Mouse (Mus musculus): ENCODE measurements around the gene Sh3bp5. TPM values are rescaled to one million over a fixed set of nuclear protein-coding genes. Genes with fewer than 3 reads are reported as not detected.

Sh3bp5 gene
- polyA plus RNA-seq, 1 experiment from 2014 or later = 58.1 TPM

DNA sequence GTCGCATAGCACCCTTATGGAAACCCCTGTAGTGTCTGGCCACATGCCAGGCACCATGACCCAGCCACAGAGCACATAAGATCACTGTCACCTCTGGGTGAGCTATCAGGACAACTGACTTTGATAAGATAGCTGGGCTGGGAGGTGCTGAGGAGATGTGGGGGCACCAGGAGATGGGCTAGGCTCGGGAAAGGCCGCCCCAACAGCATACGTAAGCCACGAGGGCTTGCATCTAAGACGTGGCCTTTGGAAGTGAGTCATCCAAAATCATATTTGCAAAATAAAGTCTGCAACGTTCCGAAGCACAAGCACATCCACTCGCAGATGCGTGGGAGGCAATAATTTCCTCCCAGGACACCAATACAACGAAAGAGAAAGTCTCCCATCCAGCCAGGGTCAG is 35.0 kb downstream of the Sh3bp5 start:
- H3K4me3 ChIP-seq (ENCODE audit: low read depth, low read length) = no peak overlapping the region
- WGBS = 85% methylated on average over 11 of the region's 11 CpGs
- ATAC-seq (ENCODE audit: low read depth) = no peak
- no peaks in the 10 kb centered on the region for H3K9me3 ChIP-seq (ENCODE audit: control insufficient read depth, low read length)
- 0 out of 2 replicates have a peak, but pooled peaks cover 4% of the 10 kb centered on the region for H3K4me1 ChIP-seq (ENCODE audit: control insufficient read depth, insufficient read depth, low read length)
- H3K27ac ChIP-seq (ENCODE audit: low read depth, low read length) = no peak overlapping the region
- H3K4me2 ChIP-seq (ENCODE audit: low read depth, low read length) = no peak overlapping the region
- no peaks in the 10 kb centered on the region for H3K27me3 ChIP-seq (ENCODE audit: control insufficient read depth, insufficient read depth, low read length)
- H3K36me3 ChIP-seq (ENCODE audit: control insufficient read depth, insufficient read depth, low read length) = no peaks in the 10 kb centered on the region
- no peak overlapping the region for H3K9ac ChIP-seq (replicated peaks; ENCODE audit: low read depth, low read length)

DNA sequence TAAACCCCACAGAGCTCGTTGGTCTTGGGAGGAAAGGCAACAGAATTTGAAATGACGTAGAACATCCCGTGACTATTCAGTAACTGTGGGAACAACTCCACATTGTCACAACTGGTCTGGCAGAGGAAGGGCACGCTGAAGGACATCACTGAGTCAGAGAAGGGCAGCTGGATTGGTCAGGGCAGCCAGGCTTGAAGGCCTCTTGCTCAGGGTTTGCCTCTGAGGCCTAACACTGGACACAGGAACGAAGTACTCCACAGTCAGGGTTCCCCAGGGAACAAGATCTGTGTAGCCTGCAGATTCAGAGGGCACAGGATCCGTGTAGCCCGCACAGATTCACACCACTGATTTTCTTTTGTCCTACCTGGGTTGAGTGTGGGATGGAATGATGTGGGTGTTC is 35.6 kb downstream of the Sh3bp5 start:
- Histone ChIP-seq H3K9ac (replicated peaks; ENCODE audit: low read depth, low read length) (no peak overlapping the region), H3K36me3 (ENCODE audit: control insufficient read depth, insufficient read depth, low read length) (no peaks in the 10 kb centered on the region), H3K4me1 (ENCODE audit: control insufficient read depth, insufficient read depth, low read length) (0 out of 2 replicates have a peak, but pooled peaks cover 4% of the 10 kb centered on the region), H3K27me3 (ENCODE audit: control insufficient read depth, insufficient read depth, low read length) (no peaks in the 10 kb centered on the region), H3K4me3 (ENCODE audit: low read depth, low read length) (no peak overlapping the region), H3K4me2 (ENCODE audit: low read depth, low read length) (no peak overlapping the region), H3K9me3 (ENCODE audit: control insufficient read depth, low read length) (no peaks in the 10 kb centered on the region), H3K27ac (ENCODE audit: low read depth, low read length) (no peak overlapping the region)
- ATAC-seq (ENCODE audit: low read depth) = no peak
- 83% methylated on average over 7 of the region's 7 CpGs for WGBS

DNA sequence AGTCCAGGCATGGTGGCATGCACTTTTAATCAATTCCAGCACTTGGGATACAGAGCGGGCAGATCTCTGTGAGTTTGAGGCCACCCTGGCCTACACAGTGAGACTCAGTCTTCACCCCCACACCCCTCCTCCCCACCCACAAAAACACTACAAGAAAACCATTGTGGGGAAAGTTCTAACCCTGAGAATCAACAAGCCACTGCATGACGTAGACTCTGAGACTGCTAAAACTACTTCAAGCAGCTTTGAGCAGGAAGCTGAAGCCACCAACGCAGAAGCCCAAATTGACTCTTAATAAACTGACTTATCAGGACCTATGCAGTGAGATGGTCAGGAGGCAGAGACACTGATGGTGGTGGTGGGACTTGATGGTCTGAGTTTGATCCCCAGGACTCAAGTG is 36.6 kb downstream of the Sh3bp5 start:
- Histone ChIP-seq H3K9ac (replicated peaks; ENCODE audit: low read depth, low read length) (no peak overlapping the region), H3K27me3 (ENCODE audit: control insufficient read depth, insufficient read depth, low read length) (no peaks in the 10 kb centered on the region), H3K36me3 (ENCODE audit: control insufficient read depth, insufficient read depth, low read length) (no peaks in the 10 kb centered on the region), H3K4me1 (ENCODE audit: control insufficient read depth, insufficient read depth, low read length) (0 out of 2 replicates have a peak, but pooled peaks cover 4% of the 10 kb centered on the region), H3K4me3 (ENCODE audit: low read depth, low read length) (no peak overlapping the region), H3K4me2 (ENCODE audit: low read depth, low read length) (no peak overlapping the region), H3K27ac (ENCODE audit: low read depth, low read length) (no peak overlapping the region), H3K9me3 (ENCODE audit: control insufficient read depth, low read length) (no peaks in the 10 kb centered on the region)
- WGBS = 76% methylated on average over 3 of the region's 3 CpGs
- no peak for ATAC-seq (ENCODE audit: low read depth)

GRCm38 (mm10) chr14:31398819-31399218 is 37.1 kb downstream of the Sh3bp5 start:
- Histone ChIP-seq H3K9me3 (ENCODE audit: control insufficient read depth, low read length) (no peaks in the 10 kb centered on the region), H3K9ac (replicated peaks; ENCODE audit: low read depth, low read length) (no peak overlapping the region), H3K4me2 (ENCODE audit: low read depth, low read length) (no peak overlapping the region), H3K4me3 (ENCODE audit: low read depth, low read length) (no peak overlapping the region), H3K27ac (ENCODE audit: low read depth, low read length) (peak overlapping the region; percentile 48), H3K4me1 (ENCODE audit: control insufficient read depth, insufficient read depth, low read length) (0 out of 2 replicates have a peak, but pooled peaks cover 4% of the 10 kb centered on the region), H3K27me3 (ENCODE audit: control insufficient read depth, insufficient read depth, low read length) (no peaks in the 10 kb centered on the region), H3K36me3 (ENCODE audit: control insufficient read depth, insufficient read depth, low read length) (no peaks in the 10 kb centered on the region)
- no peak for ATAC-seq (ENCODE audit: low read depth)
- WGBS = 91% methylated on average over 11 of the region's 11 CpGs

- H3K9ac ChIP-seq (replicated peaks; ENCODE audit: low read depth, low read length) = no peak overlapping the region
- H3K4me2 ChIP-seq (ENCODE audit: low read depth, low read length) = no peak overlapping the region
- H3K27me3 ChIP-seq (ENCODE audit: control insufficient read depth, insufficient read depth, low read length) = no peaks in the 10 kb centered on the region
- 0 out of 2 replicates have a peak, but pooled peaks cover 4% of the 10 kb centered on the region for H3K4me1 ChIP-seq (ENCODE audit: control insufficient read depth, insufficient read depth, low read length)
- ATAC-seq (ENCODE audit: low read depth) = peak; percentile 29; the same call in 1 of the 2 replicates
- H3K4me3 ChIP-seq (ENCODE audit: low read depth, low read length) = no peak overlapping the region
- WGBS = 76% methylated on average over 9 of the region's 9 CpGs
- H3K27ac ChIP-seq (ENCODE audit: low read depth, low read length) = peak overlapping the region; percentile 48
- H3K9me3 ChIP-seq (ENCODE audit: control insufficient read depth, low read length) = no peaks in the 10 kb centered on the region
- no peaks in the 10 kb centered on the region for H3K36me3 ChIP-seq (ENCODE audit: control insufficient read depth, insufficient read depth, low read length)
Observed at GRCm38 (mm10) chr14:31397791-31398595, 37.9 kb downstream of the Sh3bp5 start.

GRCm38 (mm10) chr14:31397353-31397752 is 38.5 kb downstream of the Sh3bp5 start:
- no peak overlapping the region for H3K27ac ChIP-seq (ENCODE audit: low read depth, low read length)
- H3K9me3 ChIP-seq (ENCODE audit: control insufficient read depth, low read length) = no peaks in the 10 kb centered on the region
- no peak overlapping the region for H3K9ac ChIP-seq (replicated peaks; ENCODE audit: low read depth, low read length)
- H3K36me3 ChIP-seq (ENCODE audit: control insufficient read depth, insufficient read depth, low read length) = no peaks in the 10 kb centered on the region
- H3K27me3 ChIP-seq (ENCODE audit: control insufficient read depth, insufficient read depth, low read length) = no peaks in the 10 kb centered on the region
- no peak overlapping the region for H3K4me3 ChIP-seq (ENCODE audit: low read depth, low read length)
- no peak for ATAC-seq (ENCODE audit: low read depth)
- H3K4me1 ChIP-seq (ENCODE audit: control insufficient read depth, insufficient read depth, low read length) = 0 out of 2 replicates have a peak, but pooled peaks cover 4% of the 10 kb centered on the region
- H3K4me2 ChIP-seq (ENCODE audit: low read depth, low read length) = no peak overlapping the region
- WGBS = 87% methylated on average over 12 of the region's 12 CpGs

DNA sequence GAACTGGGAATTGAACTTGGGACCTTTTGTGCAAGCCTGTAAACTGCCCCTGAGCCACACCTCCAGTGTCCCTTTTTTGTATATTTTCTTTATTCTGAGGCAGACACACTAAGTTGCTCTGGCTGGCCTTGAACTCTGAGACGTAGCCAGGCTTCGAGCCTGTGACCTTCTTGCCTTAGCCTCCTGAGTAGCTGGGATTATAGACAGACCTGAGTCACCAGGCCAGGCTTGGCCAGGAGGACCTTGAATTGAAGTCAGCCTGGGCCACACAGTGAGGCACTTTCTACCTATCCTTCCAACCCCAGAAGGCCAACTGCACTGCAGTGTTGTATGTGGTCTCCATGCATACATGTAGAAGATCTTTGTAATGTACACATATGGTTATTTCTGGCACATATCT is 39.5 kb downstream of the Sh3bp5 start:
- H3K4me3 ChIP-seq (ENCODE audit: low read depth, low read length) = no peak overlapping the region
- H3K27ac ChIP-seq (ENCODE audit: low read depth, low read length) = no peak overlapping the region
- 0 out of 2 replicates have a peak, but pooled peaks cover 4% of the 10 kb centered on the region for H3K4me1 ChIP-seq (ENCODE audit: control insufficient read depth, insufficient read depth, low read length)
- 90% methylated on average over 2 of the region's 2 CpGs for WGBS
- H3K27me3 ChIP-seq (ENCODE audit: control insufficient read depth, insufficient read depth, low read length) = no peaks in the 10 kb centered on the region
- H3K4me2 ChIP-seq (ENCODE audit: low read depth, low read length) = no peak overlapping the region
- no peak overlapping the region for H3K9ac ChIP-seq (replicated peaks; ENCODE audit: low read depth, low read length)
- no peaks in the 10 kb centered on the region for H3K9me3 ChIP-seq (ENCODE audit: control insufficient read depth, low read length)
- no peak for ATAC-seq (ENCODE audit: low read depth)
- H3K36me3 ChIP-seq (ENCODE audit: control insufficient read depth, insufficient read depth, low read length) = no peaks in the 10 kb centered on the region

DNA sequence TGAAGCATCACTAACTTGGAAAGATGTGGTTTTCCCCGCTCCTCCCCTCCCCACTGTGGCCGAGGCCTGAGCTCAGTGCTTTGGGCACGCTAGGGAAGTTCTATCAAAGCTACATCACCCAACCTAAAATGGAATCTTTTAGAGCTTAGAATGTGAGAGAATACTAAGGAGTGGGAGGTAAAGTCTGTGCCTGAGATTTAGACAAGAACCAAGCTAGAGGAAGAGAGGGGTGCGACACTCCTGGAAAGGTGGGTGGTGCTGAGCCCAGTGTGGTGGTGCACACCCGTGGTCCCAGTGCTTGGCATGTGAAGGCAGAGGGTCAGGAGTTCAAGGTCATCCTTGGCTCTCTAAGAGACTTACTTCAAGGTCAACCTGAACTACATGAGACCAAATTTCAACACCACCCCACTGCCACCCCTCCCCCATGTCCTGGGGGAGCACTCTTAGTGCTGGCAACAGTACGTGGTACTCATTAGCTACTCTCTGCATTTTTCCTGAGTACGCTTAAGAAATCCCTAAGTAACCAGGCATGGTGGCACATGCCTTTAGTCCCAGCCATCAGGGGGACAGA is 40.2 kb downstream of the Sh3bp5 start:
- no peak overlapping the region for H3K9ac ChIP-seq (replicated peaks; ENCODE audit: low read depth, low read length)
- H3K27me3 ChIP-seq (ENCODE audit: control insufficient read depth, insufficient read depth, low read length) = no peaks in the 10 kb centered on the region
- H3K4me3 ChIP-seq (ENCODE audit: low read depth, low read length) = no peak overlapping the region
- H3K4me1 ChIP-seq (ENCODE audit: control insufficient read depth, insufficient read depth, low read length) = 0 out of 2 replicates have a peak, but pooled peaks cover 4% of the 10 kb centered on the region
- ATAC-seq (ENCODE audit: low read depth) = no peak
- no peak overlapping the region for H3K4me2 ChIP-seq (ENCODE audit: low read depth, low read length)
- 94% methylated on average over 7 of the region's 7 CpGs for WGBS
- H3K27ac ChIP-seq (ENCODE audit: low read depth, low read length) = no peak overlapping the region
- H3K9me3 ChIP-seq (ENCODE audit: control insufficient read depth, low read length) = no peaks in the 10 kb centered on the region
- no peaks in the 10 kb centered on the region for H3K36me3 ChIP-seq (ENCODE audit: control insufficient read depth, insufficient read depth, low read length)
